In genomic region chr8:26345078-26345477, GRCm38 (mm10) we compare ENCODE assay signal across 8 mouse cellular contexts.
DNase-seq lines count a peak whose midpoint lies in the region; ATAC-seq and TF ChIP-seq lines count a peak whose summit lies in the region.

No protein-coding gene starts in this region.

- H3K4me1 ChIP-seq in intestine, postnatal 0 days (replicated peaks; ENCODE audit: control insufficient read depth, insufficient read depth, low read length): no peaks in the 10 kb centered on the region
- H3K4me1 ChIP-seq in limb, embryonic 13.5 days: peaks cover 9% of the 10 kb centered on the region
- H3K4me1 ChIP-seq in neural tube, embryonic 14.5 days (ENCODE audit: control insufficient read depth, insufficient read depth, low read length): no peaks in the 10 kb centered on the region

- H3K4me2 ChIP-seq in intestine, postnatal 0 days (replicated peaks; ENCODE audit: low read depth): no peak overlapping the region
- no peak overlapping the region for H3K4me2 ChIP-seq in limb, embryonic 13.5 days (replicated peaks)
- no peak overlapping the region for H3K4me2 ChIP-seq in neural tube, embryonic 14.5 days (ENCODE audit: low read depth, low read length)

- H3K9ac ChIP-seq in intestine, postnatal 0 days (ENCODE audit: low read depth, low read length): no peak overlapping the region
- H3K9ac ChIP-seq in limb, embryonic 13.5 days: no peak overlapping the region
- H3K9ac ChIP-seq in neural tube, embryonic 14.5 days (replicated peaks; ENCODE audit: low read depth, low read length): no peak overlapping the region

- peak; percentile 95 for TF ChIP-seq CTCF in intestine, postnatal 0 days (IDR thresholded peaks at IDR 0.05; ENCODE audit: low read depth)

- no peaks in the 10 kb centered on the region for H3K9me3 ChIP-seq in intestine, postnatal 0 days (ENCODE audit: control insufficient read depth)
- no peaks in the 10 kb centered on the region for H3K9me3 ChIP-seq in limb, embryonic 13.5 days
- no peaks in the 10 kb centered on the region for H3K9me3 ChIP-seq in neural tube, embryonic 14.5 days (ENCODE audit: control insufficient read depth, low read length)

- WGBS in intestine, postnatal 0 days: 27% methylated on average over 6 of the region's 6 CpGs
- WGBS in limb, embryonic 13.5 days: 28% methylated on average over 6 of the region's 6 CpGs
- 29% methylated on average over 6 of the region's 6 CpGs for WGBS in neural tube, embryonic 14.5 days

- H3K27ac ChIP-seq in intestine, postnatal 0 days (ENCODE audit: low read depth, low read length): no peak overlapping the region
- H3K27ac ChIP-seq in limb, embryonic 13.5 days: no peak overlapping the region
- no peak overlapping the region for H3K27ac ChIP-seq in neural tube, embryonic 14.5 days (ENCODE audit: low read depth, low read length)

- H3K4me3 ChIP-seq in intestine, postnatal 0 days (ENCODE audit: low read depth, low read length): no peak overlapping the region
- H3K4me3 ChIP-seq in limb, embryonic 13.5 days: no peak overlapping the region
- H3K4me3 ChIP-seq in neural tube, embryonic 14.5 days (ENCODE audit: low read depth, low read length): no peak overlapping the region

- DNase-seq in A20 (ENCODE audit: low read depth, low spot score) (peak; percentile 53), WW6 (ENCODE audit: low read depth, low spot score) (peak; percentile 34)
- peak; percentile 91 to 92 for DNase-seq in cerebellum, postnatal 25 days
- peak; percentile 39 for DNase-seq in gastrocnemius, postnatal 25 days
- DNase-seq in testis, postnatal 10 days (ENCODE audit: low spot score): peak; percentile 88

- H3K27me3 ChIP-seq in intestine, postnatal 0 days (replicated peaks; ENCODE audit: control insufficient read depth, insufficient read depth, low read length): no peaks in the 10 kb centered on the region
- peaks cover 38% of the 10 kb centered on the region for H3K27me3 ChIP-seq in limb, embryonic 13.5 days
- H3K27me3 ChIP-seq in neural tube, embryonic 14.5 days (ENCODE audit: control insufficient read depth, insufficient read depth, low read length): no peaks in the 10 kb centered on the region

- no peaks in the 10 kb centered on the region for H3K36me3 ChIP-seq in intestine, postnatal 0 days (ENCODE audit: control insufficient read depth, insufficient read depth)
- H3K36me3 ChIP-seq in limb, embryonic 13.5 days: no peaks in the 10 kb centered on the region
- H3K36me3 ChIP-seq in neural tube, embryonic 14.5 days (ENCODE audit: control insufficient read depth, insufficient read depth, low read length): no peaks in the 10 kb centered on the region

- no peak for ATAC-seq in intestine, postnatal 0 days
- peak; percentile 54; the same call in 1 of the 2 replicates for ATAC-seq in limb, embryonic 13.5 days (ENCODE audit: low FRiP score, low read depth)
- ATAC-seq in neural tube, embryonic 14.5 days (ENCODE audit: low read depth): 0 out of 2 replicates have a peak, but pooled peaks have one; percentile 54

Comparison
In these comparisons a context has a peak if more than half of its experiments do, and no peak if none do; other contexts are left out.
1. DNase-seq: peak in every context shown above with its lines; median percentile 92 in cerebellum, postnatal 25 days; 88 in testis, postnatal 10 days; 53 in A20; 39 in gastrocnemius, postnatal 25 days; 34 in WW6.